Mouse (Mus musculus): Measurements from ENCODE around the gene 1110032F04Rik.

GRCm38 (mm10) chr3:68869211-68869690, at the start of gene 1110032F04Rik:
- no peak for TF ChIP-seq NANOG (IDR thresholded peaks at IDR 0.05; ENCODE audit: borderline replicate concordance, low read length)
- no peak for TF ChIP-seq CTCF (conservative IDR thresholded peaks at IDR 0.05; ENCODE audit: low read length)
- no peak for TF ChIP-seq POU5F1 (IDR thresholded peaks at IDR 0.05; ENCODE audit: borderline replicate concordance, low read length)

Data from E14TG2a.4 (cell line).